Mouse (Mus musculus) embryonic fibroblast, embryonic 13.5 days (primary cell): ENCODE results near the gene Avil.

ENCODE experiments used
- CTCF ChIP-seq: IDR thresholded peaks from 2 replicates; pipeline ENCODE4 v1.5.1; 2011; ENCODE audit warnings: mild to moderate bottlenecking, control low read depth, low read length, moderate library complexity, borderline replicate concordance; ENCODE audit not compliant: insufficient read depth
- POLR2A ChIP-seq: IDR thresholded peaks from 2 replicates; pipeline ENCODE4 v1.6.1; 2011; ENCODE audit warnings: low read depth, mild to moderate bottlenecking, control low read depth, low read length, moderate library complexity

DNA sequence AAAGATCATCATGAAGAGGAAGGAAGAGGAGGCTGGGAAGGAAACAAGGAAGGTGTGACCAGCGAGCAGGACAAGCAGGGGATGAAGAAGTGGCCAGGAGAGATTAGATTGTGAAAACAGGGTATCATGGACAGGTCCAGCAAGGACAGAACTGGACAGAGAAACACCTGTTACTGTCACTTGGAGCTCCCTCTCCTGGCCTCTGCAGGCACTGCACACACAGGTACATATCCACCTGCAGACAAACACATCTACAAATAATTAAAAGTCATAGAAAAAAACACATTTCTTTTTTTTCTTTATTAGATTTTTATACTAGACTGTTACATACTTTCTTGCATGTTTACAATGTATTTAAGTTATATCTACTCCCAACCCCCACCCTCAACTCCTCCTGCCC, 48.1 kb upstream of the Avil start:
- no peak for TF ChIP-seq CTCF
- no peak for TF ChIP-seq POLR2A
